Mouse (Mus musculus) small intestine, adult 2 months (tissue): ENCODE measurements around the gene Arnt2.

Experiments
- CTCF ChIP-seq: fragments of 200-500 bp; IDR thresholded peaks from 2 replicates; pipeline ENCODE4 v1.5.1; 2012; ENCODE audit warnings: low read depth, mild to moderate bottlenecking, control low read depth, inconsistent platforms, low read length, moderate library complexity, mixed read lengths; ENCODE audit not compliant: insufficient replicate concordance, insufficient read length; ENCODE audit errors: extremely low read depth
- POLR2A ChIP-seq: fragments of 200-500 bp; IDR thresholded peaks from 2 replicates; pipeline ENCODE4 v1.6.1; 2012; ENCODE audit warnings: low read depth, mild to moderate bottlenecking, control low read depth, inconsistent platforms, low read length, moderate library complexity

DNA sequence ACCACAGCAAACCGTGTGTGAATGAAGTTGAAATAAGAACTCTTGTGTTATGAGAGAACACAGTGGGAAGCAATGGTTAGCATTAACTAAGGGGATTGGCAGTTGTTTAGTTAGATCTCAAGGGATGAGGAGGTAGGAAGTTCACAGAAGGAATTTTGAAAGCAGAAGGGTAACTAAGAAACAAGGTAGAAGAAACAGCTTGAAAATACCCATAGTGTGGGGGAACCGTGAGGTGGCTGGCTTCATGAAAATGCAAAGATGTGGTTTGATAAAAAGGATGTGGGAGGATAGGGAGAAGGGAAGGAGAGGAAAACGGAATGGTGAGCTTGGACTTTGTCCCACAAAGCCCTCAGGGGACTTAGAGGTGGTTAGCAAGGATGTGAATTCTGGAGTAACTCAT, 125.0 kb downstream of the Arnt2 start:
- TF ChIP-seq CTCF: no peak
- no peak for TF ChIP-seq POLR2A
